Mouse (Mus musculus) cortical plate, adult 2 months (tissue): ENCODE results near the gene Tectb.

Experiments used
- CTCF ChIP-seq: fragments of 200-500 bp; IDR thresholded peaks from 2 replicates; pipeline ENCODE4 v1.5.1; 2011; ENCODE audit warnings: mild to moderate bottlenecking, control low read depth, low read length; ENCODE audit not compliant: insufficient read depth; ENCODE audit errors: extremely low read depth
- POLR2A ChIP-seq: fragments of 200-500 bp; IDR thresholded peaks from 2 replicates; pipeline ENCODE4 v1.6.1; 2011; ENCODE audit warnings: mild to moderate bottlenecking, low read length, control low read depth; ENCODE audit not compliant: insufficient read depth; ENCODE audit errors: extremely low read depth

- TF ChIP-seq CTCF, result no peak
- no peak for TF ChIP-seq POLR2A
Measured at GRCm38 (mm10) chr19:55138506-55138905, 42.0 kb upstream of the Tectb start.
